Mouse (Mus musculus) ES-CJ7 (cell line): ENCODE results near the gene Ublcp1.
"Not testable (repeated sequence)": the region's sequence is repeated elsewhere in the genome, so short reads cannot be mapped to it uniquely, and the experiment has no call there.

Experiments
- DNase-seq: peaks from one replicate; pipeline ENCODE4 v3.0.0; 2011; ENCODE audit warnings: low read depth, low spot score

The Ublcp1 gene

GRCm38 (mm10) chr11:44494643-44495323, 24.5 kb upstream of the Ublcp1 start:
- no peak for DNase-seq

GRCm38 (mm10) chr11:44489117-44489516, 18.8 kb upstream of the Ublcp1 start:
- no peak for DNase-seq

- DNase-seq = no peak
These were observed 14.9 kb upstream of the Ublcp1 start for GRCm38 (mm10) chr11:44485089-44485736.

GRCm38 (mm10) chr11:44480246-44480645, 9.9 kb upstream of the Ublcp1 start:
- DNase-seq = no peak

GRCm38 (mm10) chr11:44478382-44478781, 8.1 kb upstream of the Ublcp1 start:
- DNase-seq = no peak

- DNase-seq = no peak
These were observed 6.1 kb upstream of the Ublcp1 start for GRCm38 (mm10) chr11:44476445-44476844.

GRCm38 (mm10) chr11:44475467-44475866, 5.2 kb upstream of the Ublcp1 start:
- DNase-seq = no peak

GRCm38 (mm10) chr11:44471337-44471995, 1.2 kb upstream of the Ublcp1 start:
- no peak for DNase-seq

- peak; percentile 8 for DNase-seq
These were observed 459 bp downstream of the Ublcp1 start for GRCm38 (mm10) chr11:44469646-44470431.

GRCm38 (mm10) chr11:44468306-44468790, 1.9 kb downstream of the Ublcp1 start:
- no peak for DNase-seq

GRCm38 (mm10) chr11:44466949-44467442, 3.3 kb downstream of the Ublcp1 start:
- no peak for DNase-seq

- DNase-seq = no peak
These were observed 8.8 kb downstream of the Ublcp1 start for GRCm38 (mm10) chr11:44461493-44461892.

GRCm38 (mm10) chr11:44453423-44453822, 16.9 kb downstream of the Ublcp1 start:
- peak; percentile 37 for DNase-seq

GRCm38 (mm10) chr11:44452016-44452415, 18.3 kb downstream of the Ublcp1 start:
- not testable (repeated sequence) for DNase-seq

- no peak for DNase-seq
These were observed 19.3 kb downstream of the Ublcp1 start for GRCm38 (mm10) chr11:44451046-44451445.

- no peak for DNase-seq
These were observed 32.5 kb downstream of the Ublcp1 start for GRCm38 (mm10) chr11:44437786-44438185.

GRCm38 (mm10) chr11:44430036-44430435, 40.3 kb downstream of the Ublcp1 start:
- no peak for DNase-seq

- DNase-seq = no peak
These were observed 42.3 kb downstream of the Ublcp1 start for GRCm38 (mm10) chr11:44427951-44428350.

GRCm38 (mm10) chr11:44425626-44426025, 44.7 kb downstream of the Ublcp1 start:
- DNase-seq = no peak

GRCm38 (mm10) chr11:44425006-44425405, 45.3 kb downstream of the Ublcp1 start:
- no peak for DNase-seq

- no peak for DNase-seq
These were observed 46.3 kb downstream of the Ublcp1 start for GRCm38 (mm10) chr11:44423955-44424354.

- DNase-seq = no peak
These were observed 47.0 kb downstream of the Ublcp1 start for GRCm38 (mm10) chr11:44423261-44423660.
